Mouse (Mus musculus) small intestine, adult 2 months (tissue): Measurements from ENCODE around the gene Vmn1r59. TPM values are rescaled to one million over a fixed set of nuclear protein-coding genes. Genes with fewer than 3 reads are reported as not detected.
"Not testable (repeated sequence)": the region's sequence is repeated elsewhere in the genome, so short reads cannot be mapped to it uniquely, and the experiment has no call there.

ENCODE experiments used
- H3K27ac ChIP-seq: fragments of 200-500 bp; 2 replicates; pipeline ENCODE4 v1.5.1; 2012; ENCODE audit warnings: low read depth, low read length, control low read depth, inconsistent platforms; ENCODE audit not compliant: insufficient read depth
- H3K27me3 ChIP-seq: fragments of 200-500 bp; 2 replicates; pipeline ENCODE4 v1.6.1; 2012; ENCODE audit warnings: mild to moderate bottlenecking, moderate library complexity, low read length, inconsistent platforms; ENCODE audit not compliant: control insufficient read depth, insufficient read depth
- H3K36me3 ChIP-seq: fragments of 200-500 bp; 2 replicates; pipeline ENCODE4 v1.6.1; 2012; ENCODE audit warnings: mild to moderate bottlenecking, low read length, control low read depth, inconsistent platforms; ENCODE audit not compliant: control insufficient read depth, insufficient read depth
- H3K4me1 ChIP-seq: fragments of 200-500 bp; 2 replicates; pipeline ENCODE4 v1.6.1; 2012; ENCODE audit warnings: low read length, inconsistent platforms, mixed read lengths; ENCODE audit not compliant: control insufficient read depth, insufficient read depth, insufficient read length
- H3K4me3 ChIP-seq: fragments of 200-500 bp; 2 replicates; pipeline ENCODE4 v1.5.1; 2012; ENCODE audit warnings: low read depth, mild to moderate bottlenecking, control low read depth, inconsistent platforms, low read length, moderate library complexity
- CTCF ChIP-seq: fragments of 200-500 bp; IDR thresholded peaks from 2 replicates; pipeline ENCODE4 v1.5.1; 2012; ENCODE audit warnings: low read depth, mild to moderate bottlenecking, control low read depth, inconsistent platforms, low read length, moderate library complexity, mixed read lengths; ENCODE audit not compliant: insufficient replicate concordance, insufficient read length; ENCODE audit errors: extremely low read depth
- POLR2A ChIP-seq: fragments of 200-500 bp; IDR thresholded peaks from 2 replicates; pipeline ENCODE4 v1.6.1; 2012; ENCODE audit warnings: low read depth, mild to moderate bottlenecking, control low read depth, inconsistent platforms, low read length, moderate library complexity
- WGBS: fragments of 180-500 bp; shearing (Covaris S2); methylation state at CpG from one replicate; pipeline ENCODE4 v1.1.7; 2018; 5-methylcytosine and 5-hydroxymethylcytosine counted together
- polyA plus RNA-seq: library from polyadenylated mRNA; depleted of rRNA; stranded (reverse); fragments of >200 nt; gene quantifications from 2 replicates; pipeline ENCODE4 v1.2.3, GENCODE M21; 2012; rRNA removed

Vmn1r59 gene
- polyA plus RNA-seq, result not detected in 2 replicates

- H3K27ac ChIP-seq, result no peak within 1 kb of the TSS
- H3K4me3 ChIP-seq, result no peak within 1 kb of the TSS
- H3K27me3 ChIP-seq, result no peaks in the 10 kb centered on the region
- no peaks in the 10 kb centered on the region for H3K36me3 ChIP-seq
- H3K4me1 ChIP-seq, result no peaks in the 10 kb centered on the region
- TF ChIP-seq CTCF (no peak), POLR2A (no peak)
Observed at GRCm38 (mm10) chr7:5456674-5457073, at the start of gene Vmn1r59. Vmn1r59 (minus strand) TSS chr7:5456774.

- not testable (repeated sequence) for H3K4me1 ChIP-seq
Observed at GRCm38 (mm10) chr7:5493856-5494255, 37.3 kb upstream of the Vmn1r59 start, which contains the start of gene Vmn2r28. Vmn2r28 (minus strand) TSS chr7:5493956.

GRCm38 (mm10) chr7:5454011-5454410 is 2.6 kb downstream of the Vmn1r59 start:
- H3K36me3 ChIP-seq, H3K4me1 ChIP-seq, H3K27ac ChIP-seq, H3K27me3 ChIP-seq, H3K4me3 ChIP-seq: not testable (repeated sequence)
- 59% methylated on average over 3 of the region's 3 CpGs for WGBS

More at GRCm38 (mm10) chr7:5493856-5494255, 37.3 kb upstream of the Vmn1r59 start, which contains the start of gene Vmn2r28:
- H3K27ac ChIP-seq, H3K27me3 ChIP-seq, H3K36me3 ChIP-seq, H3K4me3 ChIP-seq: not testable (repeated sequence)

GRCm38 (mm10) chr7:5448627-5449026 is 7.9 kb downstream of the Vmn1r59 start:
- TF ChIP-seq POLR2A (no peak), CTCF (no peak)
- H3K27me3 ChIP-seq, result no peaks in the 10 kb centered on the region
- no peaks in the 10 kb centered on the region for H3K4me1 ChIP-seq
- H3K4me3 ChIP-seq, result no peak overlapping the region
- H3K27ac ChIP-seq, result no peak overlapping the region
- no peaks in the 10 kb centered on the region for H3K36me3 ChIP-seq

GRCm38 (mm10) chr7:5413296-5413695 is 43.3 kb downstream of the Vmn1r59 start, which contains the start of gene Vmn1r58:
Vmn1r58 (minus strand) TSS chr7:5413396.
- not testable (repeated sequence) for H3K4me1 ChIP-seq, H3K4me3 ChIP-seq, H3K27ac ChIP-seq, H3K27me3 ChIP-seq, H3K36me3 ChIP-seq

GRCm38 (mm10) chr7:5406201-5406600 is 50.4 kb downstream of the Vmn1r59 start:
- Histone ChIP-seq H3K27me3 (no peaks in the 10 kb centered on the region), H3K4me1 (no peaks in the 10 kb centered on the region), H3K4me3 (no peak overlapping the region), H3K36me3 (no peaks in the 10 kb centered on the region), H3K27ac (no peak overlapping the region)
- 21% methylated on average over 2 of the region's 2 CpGs for WGBS
- no peak for TF ChIP-seq POLR2A

Other genes starting within 250 kb of the Vmn1r59 start
- gene Vmn1r57, start 238.3 kb downstream of the Vmn1r59 start, polyA plus RNA-seq, result not detected in 2 replicates
- gene Gm5065, start 106.2 kb downstream of the Vmn1r59 start, polyA plus RNA-seq, result not detected in 2 replicates
- not detected in 2 replicates for gene Nlrp2, start 105.7 kb downstream of the Vmn1r59 start, polyA plus RNA-seq
- gene Vmn1r58, start 43.4 kb downstream of the Vmn1r59 start, polyA plus RNA-seq, result not detected in 2 replicates
- not detected in 2 replicates for gene Vmn2r28, start 37.2 kb upstream of the Vmn1r59 start, polyA plus RNA-seq
- not detected in 2 replicates for gene Vmn1r60, start 90.5 kb upstream of the Vmn1r59 start, polyA plus RNA-seq
- not detected in 2 replicates for gene Vmn1r61, start 156.5 kb upstream of the Vmn1r59 start, polyA plus RNA-seq
- not detected in 2 replicates for gene Vmn1r62, start 216.9 kb upstream of the Vmn1r59 start, polyA plus RNA-seq